Mouse (Mus musculus): Measurements from ENCODE around the gene Slc25a12.

- no peak for TF ChIP-seq POLR2A (IDR thresholded peaks at IDR 0.05; ENCODE audit: borderline replicate concordance, low read depth, low read length)
- TF ChIP-seq CTCF (IDR thresholded peaks at IDR 0.05; ENCODE audit: low read depth, low read length): no peak
These were observed 40.6 kb downstream of the Slc25a12 start for GRCm38 (mm10) chr2:71326766-71327464.

Measured in bone marrow macrophage, adult 2 months (primary cell).